Mouse (Mus musculus) lung, postnatal 0 days (tissue): ENCODE results near the gene Catsper4.

Source experiments
- CTCF ChIP-seq: IDR thresholded peaks from 2 replicates; pipeline ENCODE4 v1.5.1; 2016; ENCODE audit warnings: antibody characterized with exemption, mild to moderate bottlenecking
- EP300 ChIP-seq: IDR thresholded peaks from 2 replicates; pipeline ENCODE4 v1.6.1; 2016; ENCODE audit warnings: antibody characterized with exemption, mild to moderate bottlenecking, control low read depth

GRCm38 (mm10) chr4:134181825-134182224 lies 45.4 kb downstream of the Catsper4 start:
- TF ChIP-seq EP300: no peak
- no peak for TF ChIP-seq CTCF
